ENCODE assay signal across 9 mouse cellular contexts in the genomic region with DNA sequence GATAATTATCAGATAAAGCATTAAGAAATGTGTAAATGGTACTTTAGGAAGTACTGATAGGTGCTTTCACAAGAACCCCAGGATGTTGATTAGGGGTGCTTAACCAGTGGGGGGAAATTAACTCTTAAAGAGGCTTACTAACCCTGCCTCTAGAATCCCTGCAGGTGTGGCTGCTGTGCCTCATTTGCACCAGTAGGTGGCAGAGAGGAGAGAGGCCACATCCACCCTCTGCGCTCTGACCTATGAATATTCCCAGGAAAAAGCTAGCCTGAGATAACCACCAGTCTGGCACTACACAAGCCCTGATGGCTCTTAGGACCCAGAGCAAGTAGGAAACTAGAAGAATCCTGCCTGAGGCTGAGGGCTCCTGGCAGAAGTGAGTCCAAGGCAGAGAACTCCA. TPM values are rescaled to one million over a fixed set of nuclear protein-coding genes. Genes with fewer than 3 reads are reported as not detected.
DNase-seq lines count a peak whose midpoint lies in the region; ATAC-seq and TF ChIP-seq lines count a peak whose summit lies in the region.
"Had no signal": no experiment of that assay in that cellular context is flagged by ENCODE, and none has a peak within 500 bp of the region (broad histone marks: within the 10 kb centered on the region; RNA-seq: fewer than 3 reads in every experiment).

No protein-coding gene starts in this region.

- WGBS in forebrain, embryonic 11.5 days: 30% methylated on average over 1 of the region's 1 CpGs
- whole genome bisulfite sequencing in forebrain, embryonic 12.5 days: 5% methylated on average over 1 of the region's 1 CpGs
- 57% methylated on average over 1 of the region's 1 CpGs for WGBS in thymus, adult 2 months
- 41% methylated on average over 1 of the region's 1 CpGs for WGBS in forebrain, embryonic 15.5 days

- TF ChIP-seq CTCF in thymus, adult 2 months (IDR thresholded peaks at IDR 0.05; ENCODE audit: borderline replicate concordance, control insufficient read depth, extremely low read depth, insufficient read depth, low read length, poor library complexity): no peak

- peak; percentile 67 for DNase-seq in forebrain, embryonic 11.5 days (ENCODE audit: low spot score)
- DNase-seq in thymus, adult 2 months: peak; percentile 39
- DNase-seq in thymus, adult 18-20 months: no peak
- DNase-seq in kidney, postnatal 10 days: peak; percentile 52
- DNase-seq in naive thymus-derived CD4-positive, alpha-beta T cell, adult 2 months (ENCODE audit: low read depth): peak; percentile 31
- DNase-seq in ovary, postnatal 14 days (ENCODE audit: low spot score): no peak

- H3K9ac ChIP-seq in forebrain, embryonic 11.5 days (ENCODE audit: low read length): no peak overlapping the region
- H3K9ac ChIP-seq in forebrain, embryonic 12.5 days: no peak overlapping the region
- no peak overlapping the region for H3K9ac ChIP-seq in forebrain, embryonic 15.5 days (replicated peaks)

- H3K4me3 ChIP-seq in forebrain, embryonic 11.5 days (ENCODE audit: low read depth, low read length): no peak overlapping the region
- H3K4me3 ChIP-seq in forebrain, embryonic 12.5 days (replicated peaks): no peak overlapping the region
- no peak overlapping the region for H3K4me3 ChIP-seq in thymus, adult 2 months (ENCODE audit: control insufficient read depth, insufficient read depth, low read length)
- H3K4me3 ChIP-seq in forebrain, embryonic 15.5 days: no peak overlapping the region

- no peak for TF ChIP-seq POLR2A in thymus, adult 2 months (IDR thresholded peaks at IDR 0.05; ENCODE audit: control insufficient read depth, extremely low read depth, insufficient read depth, low read length, poor library complexity)

- H3K36me3 ChIP-seq in forebrain, embryonic 11.5 days (ENCODE audit: control insufficient read depth, insufficient read depth, low read length): no peaks in the 10 kb centered on the region
- no peaks in the 10 kb centered on the region for H3K36me3 ChIP-seq in forebrain, embryonic 12.5 days (replicated peaks)
- no peaks in the 10 kb centered on the region for H3K36me3 ChIP-seq in thymus, adult 2 months (ENCODE audit: control insufficient read depth, insufficient read depth, low read length)
- no peaks in the 10 kb centered on the region for H3K36me3 ChIP-seq in forebrain, embryonic 15.5 days

- H3K9me3 ChIP-seq in forebrain, embryonic 11.5 days (ENCODE audit: control insufficient read depth, low read length): no peaks in the 10 kb centered on the region
- no peaks in the 10 kb centered on the region for H3K9me3 ChIP-seq in forebrain, embryonic 12.5 days
- H3K9me3 ChIP-seq in forebrain, embryonic 15.5 days: no peaks in the 10 kb centered on the region

- no peaks in the 10 kb centered on the region for H3K27me3 ChIP-seq in forebrain, embryonic 11.5 days (ENCODE audit: control insufficient read depth, insufficient read depth, low read length)
- no peaks in the 10 kb centered on the region for H3K27me3 ChIP-seq in forebrain, embryonic 12.5 days
- H3K27me3 ChIP-seq in thymus, adult 2 months (ENCODE audit: control insufficient read depth, insufficient read depth, low read length): no peaks in the 10 kb centered on the region
- H3K27me3 ChIP-seq in forebrain, embryonic 15.5 days: no peaks in the 10 kb centered on the region

- peak; percentile 14; the same call in 1 of the 2 replicates for ATAC-seq in forebrain, embryonic 11.5 days (replicated peaks; ENCODE audit: low FRiP score)
- ATAC-seq in forebrain, embryonic 12.5 days (ENCODE audit: low FRiP score): no peak; the same call in 1 of the 2 replicates
- no peak for ATAC-seq in forebrain, embryonic 15.5 days (replicated peaks)

- no peak overlapping the region for H3K4me2 ChIP-seq in forebrain, embryonic 11.5 days (ENCODE audit: low read depth, low read length, severe bottlenecking)
- no peak overlapping the region for H3K4me2 ChIP-seq in forebrain, embryonic 12.5 days
- no peak overlapping the region for H3K4me2 ChIP-seq in forebrain, embryonic 15.5 days (replicated peaks)

- no peak overlapping the region for H3K27ac ChIP-seq in forebrain, embryonic 11.5 days (ENCODE audit: low read depth, low read length)
- no peak overlapping the region for H3K27ac ChIP-seq in forebrain, embryonic 12.5 days
- no peak overlapping the region for H3K27ac ChIP-seq in thymus, adult 2 months (ENCODE audit: control insufficient read depth, insufficient read depth, low read length)
- no peak overlapping the region for H3K27ac ChIP-seq in forebrain, embryonic 15.5 days (replicated peaks)

- H3K4me1 ChIP-seq in forebrain, embryonic 11.5 days (replicated peaks; ENCODE audit: control insufficient read depth, insufficient read depth, low read length): no peaks in the 10 kb centered on the region
- H3K4me1 ChIP-seq in forebrain, embryonic 12.5 days: no peaks in the 10 kb centered on the region
- H3K4me1 ChIP-seq in thymus, adult 2 months (replicated peaks; ENCODE audit: control insufficient read depth, insufficient read depth, low read length): no peaks in the 10 kb centered on the region
- H3K4me1 ChIP-seq in forebrain, embryonic 15.5 days: no peaks in the 10 kb centered on the region

RNA-seq across cellular contexts. Expression of a gene that starts 30.4 kb away (rescaled TPM):
- polyA plus RNA-seq in forebrain, embryonic 11.5 days (2014; fragmentation: Nextera tagmentation; extraction: Ambion mirVana): not detected in 2 replicates
- not detected in 2 replicates for polyA plus RNA-seq in forebrain, embryonic 12.5 days (2016; fragmentation: Nextera tagmentation; extraction: Ambion mirVana)
- 0.22 and 0.59 TPM in 2 replicates for polyA plus RNA-seq in thymus, adult 2 months (2012; rRNA removed)
- not detected in 2 replicates for polyA plus RNA-seq in forebrain, embryonic 15.5 days (2015; fragmentation: Nextera tagmentation; extraction: Ambion mirVana)
- polyA plus RNA-seq: heart, embryonic 16.5 days had no signal

RNA-seq across cellular contexts. Expression of a gene that starts 49.3 kb away (rescaled TPM):
- polyA plus RNA-seq in forebrain, embryonic 11.5 days (2014; fragmentation: Nextera tagmentation; extraction: Ambion mirVana): 34.2 and 37.7 TPM in 2 replicates
- 48.8 and 52.2 TPM in 2 replicates for polyA plus RNA-seq in forebrain, embryonic 12.5 days (2016; fragmentation: Nextera tagmentation; extraction: Ambion mirVana)
- polyA plus RNA-seq in thymus, adult 2 months (2012; rRNA removed): 42.1 TPM in 2 replicates
- 83.1 and 86.7 TPM in 2 replicates for polyA plus RNA-seq in forebrain, embryonic 15.5 days (2015; fragmentation: Nextera tagmentation; extraction: Ambion mirVana)

RNA-seq across cellular contexts. Expression of a gene that starts 49.3 kb away (rescaled TPM):
- 3.0 and 4.0 TPM in 2 replicates for polyA plus RNA-seq in forebrain, embryonic 11.5 days (2014; fragmentation: Nextera tagmentation; extraction: Ambion mirVana)
- polyA plus RNA-seq in forebrain, embryonic 12.5 days (2016; fragmentation: Nextera tagmentation; extraction: Ambion mirVana): 2.8 and 3.6 TPM in 2 replicates
- 26.4 and 34.1 TPM in 2 replicates for polyA plus RNA-seq in thymus, adult 2 months (2012; rRNA removed)
- polyA plus RNA-seq in forebrain, embryonic 15.5 days (2015; fragmentation: Nextera tagmentation; extraction: Ambion mirVana): 2.6 and 2.8 TPM in 2 replicates

Comparison
In these comparisons a context has a peak if more than half of its experiments do, and no peak if none do; other contexts are left out.
1. DNase-seq: peak in forebrain, embryonic 11.5 days (single experiment), thymus, adult 2 months (single experiment), kidney, postnatal 10 days (single experiment) and naive thymus-derived CD4-positive, alpha-beta T cell, adult 2 months (single experiment); none in thymus, adult 18-20 months (0 of 2) and ovary, postnatal 14 days (single experiment).